Mouse (Mus musculus) intestine, postnatal 0 days (tissue): ENCODE measurements around the gene 9530077C05Rik. TPM values are rescaled to one million over a fixed set of nuclear protein-coding genes. Genes with fewer than 3 reads are reported as not detected.
"Not testable (repeated sequence)": the region's sequence is repeated elsewhere in the genome, so short reads cannot be mapped to it uniquely, and the experiment has no call there.

Experiments
- ATAC-seq: fragments of 200-750 bp; cut with Nextera tagmentation; 2 replicates; pipeline ENCODE4 v1.8.0; 2017; ENCODE audit warnings: mild to moderate bottlenecking, moderate TSS enrichment, moderate library complexity
- H3K27ac ChIP-seq: fragments of 300-500 bp; sonication (generic); 2 replicates; pipeline ENCODE4 v1.5.1; 2014; ENCODE audit warnings: mild to moderate bottlenecking, low read depth, low read length, moderate library complexity
- H3K27me3 ChIP-seq: fragments of 300-500 bp; sonication (generic); replicated peaks from 2 replicates; pipeline ENCODE4 v1.6.1; 2014; ENCODE audit warnings: low read length, mixed read lengths; ENCODE audit not compliant: control insufficient read depth, insufficient read depth
- H3K36me3 ChIP-seq: fragments of 300-500 bp; sonication (generic); 2 replicates; pipeline ENCODE4 v1.6.1; 2014; ENCODE audit warnings: mild to moderate bottlenecking, moderate library complexity; ENCODE audit not compliant: control insufficient read depth, insufficient read depth
- H3K4me1 ChIP-seq: fragments of 300-500 bp; sonication (generic); replicated peaks from 2 replicates; pipeline ENCODE4 v1.6.1; 2014; ENCODE audit warnings: antibody characterized with exemption, low read length, mixed read lengths; ENCODE audit not compliant: control insufficient read depth, insufficient read depth
- H3K4me2 ChIP-seq: fragments of 300-500 bp; sonication (generic); replicated peaks from 2 replicates; pipeline ENCODE4 v1.6.1; 2014; ENCODE audit warnings: low read depth, mild to moderate bottlenecking, moderate library complexity
- H3K4me3 ChIP-seq: fragments of 300-500 bp; sonication (generic); 2 replicates; pipeline ENCODE4 v1.5.1; 2014; ENCODE audit warnings: low read depth, low read length
- H3K9ac ChIP-seq: fragments of 300-500 bp; sonication (generic); 2 replicates; pipeline ENCODE4 v1.6.1; 2014; ENCODE audit warnings: mild to moderate bottlenecking, low read depth, low read length
- H3K9me3 ChIP-seq: fragments of 300-500 bp; sonication (generic); 2 replicates; pipeline ENCODE4 v1.6.1; 2016; ENCODE audit warnings: mixed run types; ENCODE audit not compliant: control insufficient read depth
- CTCF ChIP-seq: sonication (generic); IDR thresholded peaks from 2 replicates; pipeline ENCODE4 v1.5.1; 2016; ENCODE audit warnings: low read depth, mild to moderate bottlenecking, control low read depth, antibody characterized with exemption, moderate library complexity
- WGBS: fragments of 180-500 bp; shearing (Covaris S2); extraction: QIAGEN DNeasy Blood & Tissue Kit; methylation state at CpG from one replicate; pipeline ENCODE4 v1.1.7; 2014; 5-methylcytosine and 5-hydroxymethylcytosine counted together
- polyA plus RNA-seq: library from polyadenylated mRNA; unstranded; fragments of >200 nt; fragmentation: Nextera tagmentation; extraction: Ambion mirVana; gene quantifications from 2 replicates; pipeline ENCODE4 v1.2.1, GENCODE M21; 2015

Gene 9530077C05Rik
- polyA plus RNA-seq, 1 experiment from 2014 or later, result 2.0 TPM

GRCm38 (mm10) chr9:22447213-22447612 is 35.9 kb downstream of the 9530077C05Rik start:
- H3K36me3 ChIP-seq, result peaks cover 68% of the 10 kb centered on the region
- H3K27ac ChIP-seq, result no peak overlapping the region
- peak; percentile 37; the same call in 1 of the 2 replicates for ATAC-seq
- H3K4me2 ChIP-seq, result no peak overlapping the region
- no peak overlapping the region for H3K4me3 ChIP-seq
- H3K27me3 ChIP-seq, result no peaks in the 10 kb centered on the region
- WGBS, result 58% methylated on average over 5 of the region's 5 CpGs
- no peaks in the 10 kb centered on the region for H3K4me1 ChIP-seq
- H3K9me3 ChIP-seq, result no peaks in the 10 kb centered on the region
- no peak overlapping the region for H3K9ac ChIP-seq
- no peak for TF ChIP-seq CTCF

DNA sequence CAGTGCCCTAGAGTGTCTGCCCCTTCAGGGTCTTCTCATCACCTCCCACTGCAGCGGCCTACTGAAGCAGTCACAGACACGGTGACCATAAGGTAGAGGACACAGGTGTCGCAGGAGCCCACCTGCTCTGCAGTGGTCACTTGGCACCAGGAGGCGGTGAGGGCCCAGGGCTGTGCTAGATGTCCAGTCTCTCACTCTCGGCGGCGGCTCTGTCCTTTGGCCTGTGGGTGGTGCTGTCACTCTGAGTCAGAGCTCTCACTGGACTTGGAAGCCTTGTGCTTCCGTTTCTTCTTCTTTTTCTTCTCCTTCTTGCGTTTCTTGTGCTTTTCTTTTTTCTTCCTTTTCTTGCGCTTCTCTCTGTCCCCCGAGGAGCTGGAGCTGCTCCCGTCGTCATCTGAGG is 37.1 kb downstream of the 9530077C05Rik start:
- no peak for ATAC-seq
- Histone ChIP-seq H3K9me3 (no peaks in the 10 kb centered on the region), H3K27me3 (no peaks in the 10 kb centered on the region), H3K36me3 (peaks cover 75% of the 10 kb centered on the region), H3K9ac (no peak overlapping the region), H3K27ac (no peak overlapping the region), H3K4me2 (no peak overlapping the region), H3K4me1 (no peaks in the 10 kb centered on the region), H3K4me3 (no peak overlapping the region)
- peak; percentile 35; the same call in 1 of the 2 replicates for TF ChIP-seq CTCF
- 89% methylated on average over 13 of the region's 13 CpGs for WGBS

- Histone ChIP-seq H3K4me2 (no peak overlapping the region), H3K9ac (no peak overlapping the region), H3K36me3 (peaks cover 83% of the 10 kb centered on the region), H3K4me3 (no peak overlapping the region), H3K9me3 (no peaks in the 10 kb centered on the region), H3K27ac (no peak overlapping the region), H3K4me1 (no peaks in the 10 kb centered on the region), H3K27me3 (no peaks in the 10 kb centered on the region)
- no peak for ATAC-seq
- no peak for TF ChIP-seq CTCF
- 90% methylated on average over 6 of the region's 6 CpGs for WGBS
Measured at GRCm38 (mm10) chr9:22449209-22449608, 37.9 kb downstream of the 9530077C05Rik start.

DNA sequence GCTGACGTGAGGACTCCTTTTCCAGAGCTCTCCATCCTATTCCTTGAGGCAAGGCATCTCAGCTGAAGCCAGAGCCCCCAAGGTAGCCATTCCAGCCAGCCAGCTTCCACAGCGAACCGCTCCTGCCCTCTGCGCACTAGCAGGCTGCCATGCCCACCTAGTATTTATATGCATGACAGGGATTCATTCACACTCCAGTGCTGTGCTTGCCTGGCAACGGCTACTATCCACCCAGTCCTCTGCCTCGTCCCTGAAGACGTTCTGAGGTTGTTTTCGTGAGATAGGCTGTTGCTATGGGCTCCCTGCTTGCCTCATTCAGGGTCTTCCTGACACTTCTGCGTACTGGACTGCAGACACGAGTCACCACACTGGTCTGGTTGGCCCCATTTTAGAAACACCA is 41.4 kb downstream of the 9530077C05Rik start:
- no peaks in the 10 kb centered on the region for H3K9me3 ChIP-seq
- no peak overlapping the region for H3K4me3 ChIP-seq
- TF ChIP-seq CTCF, result no peak
- no peaks in the 10 kb centered on the region for H3K4me1 ChIP-seq
- 91% methylated on average over 10 of the region's 10 CpGs for WGBS
- no peak overlapping the region for H3K4me2 ChIP-seq
- no peaks in the 10 kb centered on the region for H3K27me3 ChIP-seq
- ATAC-seq, result no peak
- peaks cover 98% of the 10 kb centered on the region for H3K36me3 ChIP-seq
- no peak overlapping the region for H3K9ac ChIP-seq
- no peak overlapping the region for H3K27ac ChIP-seq

DNA sequence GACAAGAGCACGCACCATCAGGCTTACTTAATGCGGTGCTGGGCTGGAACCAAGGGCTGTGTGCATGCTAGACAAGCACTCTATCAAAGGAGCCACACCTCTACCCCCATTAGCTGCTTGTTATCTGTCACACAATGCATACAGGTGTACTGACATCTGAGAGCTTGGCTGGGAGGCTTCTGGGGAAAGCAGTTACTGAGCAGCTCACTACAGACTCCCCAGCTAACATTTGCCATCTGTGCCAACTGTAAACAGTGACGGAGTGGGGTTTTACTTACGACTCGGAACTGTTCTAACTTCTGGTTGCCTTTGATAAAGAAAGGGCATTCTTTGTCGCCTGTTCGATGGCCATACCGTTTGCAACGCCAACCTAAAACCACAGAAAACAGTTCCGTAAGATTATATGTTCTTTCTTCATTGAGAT is 42.2 kb downstream of the 9530077C05Rik start:
- ATAC-seq, result no peak
- Histone ChIP-seq H3K4me3 (no peak overlapping the region), H3K36me3 (peaks cover 92% of the 10 kb centered on the region), H3K9me3 (no peaks in the 10 kb centered on the region), H3K27me3 (no peaks in the 10 kb centered on the region), H3K4me2 (no peak overlapping the region), H3K27ac (no peak overlapping the region), H3K9ac (no peak overlapping the region), H3K4me1 (no peaks in the 10 kb centered on the region)
- no peak for TF ChIP-seq CTCF
- 90% methylated on average over 10 of the region's 10 CpGs for WGBS

DNA sequence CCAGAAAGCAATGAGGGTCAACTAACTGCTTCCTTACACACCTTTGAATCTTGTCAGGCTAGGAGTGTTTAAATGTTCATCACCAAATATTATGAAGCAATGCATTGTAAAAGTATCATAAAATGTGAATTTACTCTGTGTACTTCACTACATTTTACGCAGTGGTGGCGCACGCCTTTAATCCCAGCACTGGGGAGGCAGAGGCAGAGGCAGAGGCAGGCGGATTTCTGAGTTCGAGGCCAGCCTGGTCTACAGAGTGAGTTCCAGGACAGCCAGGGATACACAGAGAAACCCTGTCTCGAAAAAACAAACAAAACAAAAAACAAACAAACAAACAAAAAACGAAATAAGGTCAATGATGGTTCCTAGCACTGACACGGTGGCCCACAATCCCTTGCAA is 42.7 kb downstream of the 9530077C05Rik start, which contains the start of gene Gm17545:
TSS of gene Gm17545 (plus strand) at position 301 of the 400 bp plus-strand sequence.
- H3K27me3 ChIP-seq, H3K4me3 ChIP-seq, H3K9ac ChIP-seq, H3K4me2 ChIP-seq, H3K4me1 ChIP-seq, H3K9me3 ChIP-seq, ATAC-seq, H3K27ac ChIP-seq: not testable (repeated sequence)
- WGBS, result 87% methylated on average over 8 of the region's 8 CpGs
- H3K36me3 ChIP-seq, result peaks cover 87% of the 10 kb centered on the region

DNA sequence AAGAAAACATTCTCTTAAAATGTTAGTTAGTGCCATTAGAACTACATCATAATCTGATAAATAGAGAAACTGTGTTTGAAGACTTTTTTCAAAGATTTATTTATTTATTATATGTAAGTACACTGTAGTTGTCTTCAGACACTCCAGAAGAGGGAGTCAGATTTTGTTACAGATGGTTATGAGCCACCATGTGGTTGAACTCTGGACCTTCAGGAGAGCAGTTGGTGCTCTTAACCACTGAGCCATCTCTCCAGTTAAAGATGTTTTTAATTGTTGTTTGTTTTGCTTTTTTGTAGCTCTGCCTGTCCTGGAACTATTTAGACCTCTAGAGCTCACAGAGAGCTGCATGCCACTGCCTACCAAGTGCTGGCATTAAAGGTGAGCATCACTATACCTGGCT is 43.7 kb downstream of the 9530077C05Rik start:
- Histone ChIP-seq H3K36me3 (peaks cover 77% of the 10 kb centered on the region), H3K27ac (no peak overlapping the region), H3K4me1 (no peaks in the 10 kb centered on the region), H3K4me2 (no peak overlapping the region), H3K27me3 (no peaks in the 10 kb centered on the region), H3K9ac (no peak overlapping the region), H3K4me3 (no peak overlapping the region), H3K9me3 (no peaks in the 10 kb centered on the region)
- TF ChIP-seq CTCF, result 0 out of 2 replicates have a peak, but pooled peaks have one; percentile 19
- ATAC-seq, result no peak
